In genomic region chr2:132695358-132696093, GRCm38 (mm10) we compare ENCODE assay signal across 10 mouse cellular contexts. TPM values are rescaled to one million over a fixed set of nuclear protein-coding genes. Genes with fewer than 3 reads are reported as not detected.
DNase-seq lines count a peak whose midpoint lies in the region; ATAC-seq and TF ChIP-seq lines count a peak whose summit lies in the region.
"Had no signal": no experiment of that assay in that cellular context is flagged by ENCODE, and none has a peak within 500 bp of the region (broad histone marks: within the 10 kb centered on the region; RNA-seq: fewer than 3 reads in every experiment).

No protein-coding gene starts in this region.

- H3K36me3 ChIP-seq in liver, embryonic 14.5 days (replicated peaks; ENCODE audit: control insufficient read depth, insufficient read depth, low read depth), result no peaks in the 10 kb centered on the region
- H3K36me3 ChIP-seq in forebrain, embryonic 14.5 days (ENCODE audit: control insufficient read depth, insufficient read depth, low read length), result peaks cover 9% of the 10 kb centered on the region; the same call in 1 of the 2 replicates

- H3K9ac ChIP-seq in liver, embryonic 14.5 days (replicated peaks), result peak overlapping the region; percentile 60
- no peak overlapping the region for H3K9ac ChIP-seq in forebrain, embryonic 14.5 days (ENCODE audit: low read length)
- H3K9ac ChIP-seq: limb, embryonic 12.5 days had no signal

- no peaks in the 10 kb centered on the region for H3K27me3 ChIP-seq in liver, embryonic 14.5 days (ENCODE audit: control insufficient read depth, insufficient read depth, low read length)
- H3K27me3 ChIP-seq in forebrain, embryonic 14.5 days (replicated peaks; ENCODE audit: control insufficient read depth, insufficient read depth, low read length), result no peaks in the 10 kb centered on the region
- H3K27me3 ChIP-seq: limb, embryonic 12.5 days; Patski had no signal

- peak; percentile 96 for TF ChIP-seq EP300 in liver, embryonic 14.5 days (IDR thresholded peaks at IDR 0.05; ENCODE audit: low read depth)

- no peaks in the 10 kb centered on the region for H3K9me3 ChIP-seq in liver, embryonic 14.5 days (ENCODE audit: control insufficient read depth, low read length)
- no peaks in the 10 kb centered on the region for H3K9me3 ChIP-seq in forebrain, embryonic 14.5 days (replicated peaks; ENCODE audit: control insufficient read depth, low read length)
- H3K9me3 ChIP-seq: limb, embryonic 12.5 days had no signal

- no peak overlapping the region for H3K4me3 ChIP-seq in layer of hippocampus, adult 2 months
- H3K4me3 ChIP-seq in liver, embryonic 14.5 days (ENCODE audit: insufficient read depth in 1 of 2, low read depth in 2 of 2, low read length in 2 of 2), result peak overlapping the region in 1 of 2 experiments; percentile 18; a peak in 3 of 4 replicates
- no peak overlapping the region for H3K4me3 ChIP-seq in forebrain, embryonic 14.5 days (ENCODE audit: low read depth, low read length)
- H3K4me3 ChIP-seq: limb, embryonic 12.5 days had no signal

- peak overlapping the region; percentile 62 for H3K4me2 ChIP-seq in liver, embryonic 14.5 days (ENCODE audit: low read depth)
- H3K4me2 ChIP-seq in forebrain, embryonic 14.5 days (ENCODE audit: low read length), result no peak overlapping the region
- H3K4me2 ChIP-seq: limb, embryonic 12.5 days had no signal

- H3K4me1 ChIP-seq in liver, embryonic 14.5 days (replicated peaks; ENCODE audit: control insufficient read depth in 2 of 2, insufficient read depth in 2 of 2, low read length in 1 of 2), result peaks cover 57 to 65% of the 10 kb centered on the region in 2 experiments
- no peaks in the 10 kb centered on the region for H3K4me1 ChIP-seq in forebrain, embryonic 14.5 days (ENCODE audit: control insufficient read depth, insufficient read depth, low read length)
- H3K4me1 ChIP-seq: limb, embryonic 12.5 days had no signal

- ATAC-seq in erythroblast, adult 5-6 weeks (replicated peaks; ENCODE audit: low FRiP score, poor library complexity, severe bottlenecking), result peak; percentile 89
- ATAC-seq in liver, embryonic 14.5 days (ENCODE audit: insufficient read depth), result peak; percentile 97
- no peak for ATAC-seq in forebrain, embryonic 14.5 days
- ATAC-seq: Patski had no signal

- no peak for DNase-seq in layer of hippocampus, adult 2 months (ENCODE audit: low spot score in 2 of 2)
- DNase-seq in layer of hippocampus, adult 11-12 months (ENCODE audit: low spot score), result no peak
- peak; percentile 97 to 98 (median 98) for DNase-seq in liver, embryonic 14.5 days (ENCODE audit: low read depth in 3 of 3, low spot score in 3 of 3)
- peak; percentile 54 to 64 for DNase-seq in spleen, postnatal 14 days (ENCODE audit: low spot score in 2 of 2)
- DNase-seq in frontal cortex, postnatal 14 days (ENCODE audit: low spot score in 2 of 2), result no peak
- no peak for DNase-seq in B cell, adult 2 months
- DNase-seq in forebrain, embryonic 14.5 days (ENCODE audit: low spot score), result no peak

- 24% methylated on average over 9 of the region's 9 CpGs for WGBS in liver, embryonic 14.5 days (ENCODE audit: insufficient replicate concordance)
- 87% methylated on average over 9 of the region's 9 CpGs for WGBS in forebrain, embryonic 14.5 days

- TF ChIP-seq CTCF in layer of hippocampus, adult 2 months (conservative IDR thresholded peaks at IDR 0.05), result no peak
- no peak for TF ChIP-seq CTCF in liver, embryonic 14.5 days (IDR thresholded peaks at IDR 0.05; ENCODE audit: low read depth)

- H3K27ac ChIP-seq in layer of hippocampus, adult 2 months, result peak overlapping the region; percentile 62
- peak overlapping the region; percentile 91 for H3K27ac ChIP-seq in liver, embryonic 14.5 days
- no peak overlapping the region for H3K27ac ChIP-seq in forebrain, embryonic 14.5 days (ENCODE audit: low read depth, low read length)
- H3K27ac ChIP-seq: limb, embryonic 12.5 days had no signal

RNA-seq across cellular contexts. Expression of gene Shld1, which starts 8.8 kb away (rescaled TPM):
- 10 to 100 TPM in 1 of 2 experiments, 1 to 10 TPM in 1; 9.7 to 11.0 TPM for total RNA-seq in layer of hippocampus, adult 2 months (2021)
- 17.7 and 30.5 TPM in 2 replicates for total RNA-seq in erythroblast, adult 5-6 weeks (2015; ENCODE audit: low replicate concordance)
- 26.1 and 27.6 TPM in 2 replicates for total RNA-seq in erythroblast, adult 5-6 weeks (2017; ENCODE audit: low replicate concordance)
- polyA plus RNA-seq in liver, embryonic 14.5 days (2012; rRNA removed), result 6.3 and 7.1 TPM in 2 replicates
- polyA plus RNA-seq in liver, embryonic 14.5 days (2014; fragmentation: Nextera tagmentation; extraction: Ambion mirVana), result 10.1 and 12.3 TPM in 2 replicates
- polyA plus RNA-seq in forebrain, embryonic 14.5 days (2014; fragmentation: Nextera tagmentation; extraction: Ambion mirVana), result 25.8 and 30.8 TPM in 2 replicates

Comparison
In these comparisons a context has a peak if more than half of its experiments do, and no peak if none do; other contexts are left out.
1. DNase-seq: peak in liver, embryonic 14.5 days (3 of 3) and spleen, postnatal 14 days (2 of 2); none in layer of hippocampus, adult 2 months (0 of 2), layer of hippocampus, adult 11-12 months (single experiment), frontal cortex, postnatal 14 days (0 of 2), B cell, adult 2 months (0 of 2) and forebrain, embryonic 14.5 days (single experiment).